Mouse (Mus musculus) neural tube, embryonic 11.5 days (tissue): ENCODE measurements at regions not wholly inside any gene's neighbourhood (a gene's known extent, or its start where the extent isn't known, plus 50 kb on each side); places are given as distances from the start of the nearest gene placed in this dataset.
"Not testable (repeated sequence)": the region's sequence is repeated elsewhere in the genome, so short reads cannot be mapped to it uniquely, and the experiment has no call there.

Experiments used
- ATAC-seq: fragments of 200-750 bp; cut with Nextera tagmentation; 2 replicates; pipeline ENCODE4 v1.8.0; 2017; ENCODE audit warnings: moderate number of reproducible peaks, mild to moderate bottlenecking, moderate TSS enrichment, moderate library complexity; ENCODE audit not compliant: insufficient read depth, low FRiP score, low TSS enrichment
- DNase-seq: peaks from one replicate; pipeline ENCODE4 v3.0.0-alpha.2; 2015; ENCODE audit warnings: low spot score
- H3K27ac ChIP-seq: fragments of 300-500 bp; sonication (generic); 2 replicates; pipeline ENCODE4 v1.5.1; 2014; ENCODE audit warnings: low read depth, mild to moderate bottlenecking, low read length
- H3K27me3 ChIP-seq: fragments of 300-500 bp; sonication (generic); 2 replicates; pipeline ENCODE4 v1.6.1; 2014; ENCODE audit warnings: mild to moderate bottlenecking, low read length, mixed read lengths; ENCODE audit not compliant: control insufficient read depth, insufficient read depth
- H3K36me3 ChIP-seq: fragments of 300-500 bp; sonication (generic); 2 replicates; pipeline ENCODE4 v1.6.1; 2014; ENCODE audit warnings: mild to moderate bottlenecking, low read length, moderate library complexity, mixed read lengths; ENCODE audit not compliant: control insufficient read depth, insufficient read depth
- H3K4me1 ChIP-seq: fragments of 300-500 bp; sonication (generic); 2 replicates; pipeline ENCODE4 v1.6.1; 2014; ENCODE audit warnings: low read length, mixed read lengths; ENCODE audit not compliant: control insufficient read depth, insufficient read depth
- H3K4me2 ChIP-seq: fragments of 300-500 bp; sonication (generic); 2 replicates; pipeline ENCODE4 v1.6.1; 2014; ENCODE audit warnings: low read depth, mild to moderate bottlenecking, moderate library complexity
- H3K4me3 ChIP-seq: fragments of 300-500 bp; sonication (generic); 2 replicates; pipeline ENCODE4 v1.5.1; 2014; ENCODE audit warnings: low read depth, low read length
- H3K9ac ChIP-seq: fragments of 300-500 bp; sonication (generic); 2 replicates; pipeline ENCODE4 v1.6.1; 2014; ENCODE audit warnings: mild to moderate bottlenecking, low read length
- H3K9me3 ChIP-seq: fragments of 300-500 bp; sonication (generic); 2 replicates; pipeline ENCODE4 v1.6.1; 2016; ENCODE audit warnings: low read length; ENCODE audit not compliant: control insufficient read depth
- WGBS: fragments of 180-500 bp; shearing (Covaris S2); extraction: QIAGEN DNeasy Blood & Tissue Kit; methylation state at CpG from one replicate; pipeline ENCODE4 v1.1.7; 2014; 5-methylcytosine and 5-hydroxymethylcytosine counted together

GRCm38 (mm10) chr4:8462414-8462813, 223.6 kb upstream of the Car8 start:
- not testable (repeated sequence) for H3K4me2 ChIP-seq, H3K4me3 ChIP-seq, H3K27me3 ChIP-seq, H3K9me3 ChIP-seq, H3K36me3 ChIP-seq, H3K27ac ChIP-seq, ATAC-seq, H3K9ac ChIP-seq, DNase-seq, H3K4me1 ChIP-seq
- WGBS, result 94% methylated on average over 6 of the region's 6 CpGs

- WGBS, result 85% methylated on average over 2 of the region's 2 CpGs
- Histone ChIP-seq H3K4me2 (no peak overlapping the region), H3K4me3 (no peak overlapping the region), H3K9ac (no peak overlapping the region), H3K9me3 (no peaks in the 10 kb centered on the region), H3K4me1 (no peaks in the 10 kb centered on the region), H3K27me3 (no peaks in the 10 kb centered on the region), H3K27ac (no peak overlapping the region), H3K36me3 (no peaks in the 10 kb centered on the region)
- no peak for DNase-seq
- ATAC-seq, result no peak
Measured at GRCm38 (mm10) chr4:8454346-8454745, 215.5 kb upstream of the Car8 start.

- no peak for ATAC-seq
- WGBS, result 45% methylated on average over 2 of the region's 2 CpGs
- 0 out of 2 replicates have a peak, but pooled peaks cover 3% of the 10 kb centered on the region for H3K4me1 ChIP-seq
Measured at GRCm38 (mm10) chr4:8432393-8432792, 193.6 kb upstream of the Car8 start.

GRCm38 (mm10) chr4:8431032-8431332, 192.1 kb upstream of the Car8 start:
- Histone ChIP-seq H3K27me3 (no peaks in the 10 kb centered on the region), H3K4me1 (0 out of 2 replicates have a peak, but pooled peaks cover 3% of the 10 kb centered on the region), H3K4me3 (no peak overlapping the region), H3K36me3 (no peaks in the 10 kb centered on the region), H3K27ac (no peak overlapping the region), H3K9ac (no peak overlapping the region), H3K9me3 (no peaks in the 10 kb centered on the region), H3K4me2 (no peak overlapping the region)
- DNase-seq (no peak), ATAC-seq (no peak)
- 40% methylated on average over 1 of the region's 1 CpGs for WGBS

More at GRCm38 (mm10) chr4:8432393-8432792, 193.6 kb upstream of the Car8 start:
- Histone ChIP-seq H3K36me3 (no peaks in the 10 kb centered on the region), H3K9ac (no peak overlapping the region), H3K27me3 (no peaks in the 10 kb centered on the region), H3K4me2 (no peak overlapping the region), H3K27ac (no peak overlapping the region), H3K9me3 (no peaks in the 10 kb centered on the region), H3K4me3 (no peak overlapping the region)
- peak; percentile 63 for DNase-seq

- Histone ChIP-seq H3K4me2 (no peak overlapping the region), H3K4me3 (no peak overlapping the region), H3K36me3 (no peaks in the 10 kb centered on the region), H3K9me3 (no peaks in the 10 kb centered on the region), H3K27me3 (no peaks in the 10 kb centered on the region), H3K9ac (no peak overlapping the region), H3K4me1 (0 out of 2 replicates have a peak, but pooled peaks cover 3% of the 10 kb centered on the region), H3K27ac (no peak overlapping the region)
- 87% methylated on average over 4 of the region's 4 CpGs for WGBS
- ATAC-seq (no peak), DNase-seq (no peak)
Measured at GRCm38 (mm10) chr4:8430269-8431031, 191.6 kb upstream of the Car8 start.

GRCm38 (mm10) chr4:8429771-8430170, 190.9 kb upstream of the Car8 start:
- Histone ChIP-seq H3K4me1 (0 out of 2 replicates have a peak, but pooled peaks cover 3% of the 10 kb centered on the region), H3K27ac (no peak overlapping the region), H3K9me3 (no peaks in the 10 kb centered on the region), H3K4me2 (no peak overlapping the region), H3K27me3 (no peaks in the 10 kb centered on the region), H3K36me3 (no peaks in the 10 kb centered on the region), H3K4me3 (no peak overlapping the region), H3K9ac (no peak overlapping the region)
- 40% methylated on average over 5 of the region's 5 CpGs for WGBS
- ATAC-seq, result 0 out of 2 replicates have a peak, but pooled peaks have one; percentile 38
- DNase-seq, result no peak

- Histone ChIP-seq H3K27me3 (no peaks in the 10 kb centered on the region), H3K4me1 (0 out of 2 replicates have a peak, but pooled peaks cover 3% of the 10 kb centered on the region), H3K4me3 (no peak overlapping the region), H3K27ac (no peak overlapping the region), H3K4me2 (no peak overlapping the region), H3K9me3 (no peaks in the 10 kb centered on the region), H3K9ac (no peak overlapping the region), H3K36me3 (no peaks in the 10 kb centered on the region)
- no peak for ATAC-seq
- 83% methylated on average over 11 of the region's 11 CpGs for WGBS
- DNase-seq, result no peak
Measured at GRCm38 (mm10) chr4:8428629-8429523, 190.0 kb upstream of the Car8 start.

- Histone ChIP-seq H3K9me3 (no peaks in the 10 kb centered on the region), H3K27me3 (no peaks in the 10 kb centered on the region), H3K9ac (no peak overlapping the region), H3K4me2 (no peak overlapping the region), H3K4me3 (no peak overlapping the region), H3K27ac (no peak overlapping the region), H3K4me1 (0 out of 2 replicates have a peak, but pooled peaks cover 3% of the 10 kb centered on the region), H3K36me3 (no peaks in the 10 kb centered on the region)
- 86% methylated on average over 4 of the region's 4 CpGs for WGBS
- ATAC-seq (no peak), DNase-seq (no peak)
Measured at GRCm38 (mm10) chr4:8427812-8428211, 189.0 kb upstream of the Car8 start.
